Mouse (Mus musculus) heart, embryonic 13.5 days (tissue): ENCODE data around the gene Pxk. TPM values are rescaled to one million over a fixed set of nuclear protein-coding genes. Genes with fewer than 3 reads are reported as not detected.

Experiments used
- ATAC-seq: fragments of 200-750 bp; cut with Nextera tagmentation; 2 replicates; pipeline ENCODE4 v1.8.0; 2017; ENCODE audit warnings: moderate TSS enrichment; ENCODE audit not compliant: insufficient number of reproducible peaks, low FRiP score, low TSS enrichment; ENCODE audit errors: extremely low read depth
- H3K27ac ChIP-seq: fragments of 300-500 bp; sonication (generic); replicated peaks from 2 replicates; pipeline ENCODE4 v1.5.1; 2015; ENCODE audit warnings: moderate library complexity, mild to moderate bottlenecking, inconsistent platforms
- H3K27me3 ChIP-seq: fragments of 300-500 bp; sonication (generic); replicated peaks from 2 replicates; pipeline ENCODE4 v1.6.1; 2015; ENCODE audit warnings: mild to moderate bottlenecking, inconsistent platforms
- H3K36me3 ChIP-seq: fragments of 300-500 bp; sonication (generic); 2 replicates; pipeline ENCODE4 v1.6.1; 2015; ENCODE audit warnings: mild to moderate bottlenecking, inconsistent platforms
- H3K4me1 ChIP-seq: fragments of 300-500 bp; sonication (generic); 2 replicates; pipeline ENCODE4 v1.6.1; 2015; ENCODE audit warnings: inconsistent platforms
- H3K4me2 ChIP-seq: fragments of 300-500 bp; sonication (generic); 2 replicates; pipeline ENCODE4 v1.6.1; 2015; ENCODE audit warnings: inconsistent platforms, mild to moderate bottlenecking, moderate library complexity
- H3K4me3 ChIP-seq: fragments of 300-500 bp; sonication (generic); 2 replicates; pipeline ENCODE4 v1.5.1; 2015; ENCODE audit warnings: moderate library complexity, mild to moderate bottlenecking, inconsistent platforms
- H3K9ac ChIP-seq: fragments of 300-500 bp; sonication (generic); 2 replicates; pipeline ENCODE4 v1.6.1; 2015; ENCODE audit warnings: inconsistent platforms, mild to moderate bottlenecking, moderate library complexity
- H3K9me3 ChIP-seq: fragments of 300-500 bp; sonication (generic); 2 replicates; pipeline ENCODE4 v1.6.1; 2016; ENCODE audit warnings: inconsistent platforms
- WGBS: fragments of 180-500 bp; shearing (Covaris S2); methylation state at CpG from one replicate; pipeline ENCODE4 v1.1.7; 2015; ENCODE audit warnings: mixed read lengths; 5-methylcytosine and 5-hydroxymethylcytosine counted together
- polyA plus RNA-seq: library from polyadenylated mRNA; unstranded; fragments of >200 nt; fragmentation: Nextera tagmentation; extraction: Ambion mirVana; gene quantifications from 2 replicates; pipeline ENCODE4 v1.2.1, GENCODE M21; 2015

Pxk gene
- polyA plus RNA-seq, 1 experiment from 2014 or later: 24.6 TPM

GRCm38 (mm10) chr14:8176251-8176650, 78.2 kb downstream of the Pxk start:
- no peak for ATAC-seq
- H3K9ac ChIP-seq: no peak overlapping the region
- H3K4me2 ChIP-seq: no peak overlapping the region
- peaks cover 11% of the 10 kb centered on the region for H3K4me1 ChIP-seq
- 46% methylated on average over 5 of the region's 5 CpGs for WGBS
- no peaks in the 10 kb centered on the region for H3K9me3 ChIP-seq
- H3K27ac ChIP-seq: no peak overlapping the region
- H3K27me3 ChIP-seq: no peaks in the 10 kb centered on the region
- peaks cover under 1% of the 10 kb centered on the region; the same call in 1 of the 2 replicates for H3K36me3 ChIP-seq
- H3K4me3 ChIP-seq: no peak overlapping the region

GRCm38 (mm10) chr14:8180371-8181035, 82.5 kb downstream of the Pxk start:
- H3K4me2 ChIP-seq: no peak overlapping the region
- no peaks in the 10 kb centered on the region for H3K4me1 ChIP-seq
- H3K36me3 ChIP-seq: no peaks in the 10 kb centered on the region
- H3K27ac ChIP-seq: no peak overlapping the region
- no peak overlapping the region for H3K9ac ChIP-seq
- H3K27me3 ChIP-seq: no peaks in the 10 kb centered on the region
- no peak overlapping the region for H3K4me3 ChIP-seq
- no peaks in the 10 kb centered on the region for H3K9me3 ChIP-seq
- 55% methylated on average over 4 of the region's 4 CpGs for WGBS
- no peak for ATAC-seq

GRCm38 (mm10) chr14:8183330-8183729, 85.3 kb downstream of the Pxk start:
- no peaks in the 10 kb centered on the region for H3K4me1 ChIP-seq
- H3K9me3 ChIP-seq: no peaks in the 10 kb centered on the region
- H3K9ac ChIP-seq: no peak overlapping the region
- no peaks in the 10 kb centered on the region for H3K27me3 ChIP-seq
- no peaks in the 10 kb centered on the region for H3K36me3 ChIP-seq
- no peak for ATAC-seq
- no peak overlapping the region for H3K4me2 ChIP-seq
- no peak overlapping the region for H3K4me3 ChIP-seq
- WGBS: 57% methylated on average over 3 of the region's 3 CpGs
- no peak overlapping the region for H3K27ac ChIP-seq

- no peak for ATAC-seq
- no peaks in the 10 kb centered on the region for H3K9me3 ChIP-seq
- H3K27ac ChIP-seq: no peak overlapping the region
- no peaks in the 10 kb centered on the region for H3K4me1 ChIP-seq
- H3K27me3 ChIP-seq: no peaks in the 10 kb centered on the region
- WGBS: 84% methylated on average over 6 of the region's 6 CpGs
- no peak overlapping the region for H3K9ac ChIP-seq
- H3K36me3 ChIP-seq: no peaks in the 10 kb centered on the region
- no peak overlapping the region for H3K4me2 ChIP-seq
- no peak overlapping the region for H3K4me3 ChIP-seq
Measured at GRCm38 (mm10) chr14:8186278-8187045, 88.5 kb downstream of the Pxk start.

- no peak for ATAC-seq
- no peak overlapping the region for H3K4me3 ChIP-seq
- H3K9me3 ChIP-seq: no peaks in the 10 kb centered on the region
- no peaks in the 10 kb centered on the region for H3K4me1 ChIP-seq
- no peak overlapping the region for H3K4me2 ChIP-seq
- H3K27ac ChIP-seq: no peak overlapping the region
- H3K27me3 ChIP-seq: no peaks in the 10 kb centered on the region
- H3K9ac ChIP-seq: no peak overlapping the region
- WGBS: 82% methylated on average over 3 of the region's 3 CpGs
- H3K36me3 ChIP-seq: no peaks in the 10 kb centered on the region
Measured at GRCm38 (mm10) chr14:8190556-8190955, 92.5 kb downstream of the Pxk start.

GRCm38 (mm10) chr14:8191331-8191965, 93.4 kb downstream of the Pxk start:
- no peak overlapping the region for H3K9ac ChIP-seq
- no peaks in the 10 kb centered on the region for H3K4me1 ChIP-seq
- H3K4me2 ChIP-seq: no peak overlapping the region
- H3K27ac ChIP-seq: no peak overlapping the region
- no peak overlapping the region for H3K4me3 ChIP-seq
- H3K9me3 ChIP-seq: no peaks in the 10 kb centered on the region
- 63% methylated on average over 12 of the region's 12 CpGs for WGBS
- ATAC-seq: no peak
- H3K36me3 ChIP-seq: no peaks in the 10 kb centered on the region
- no peaks in the 10 kb centered on the region for H3K27me3 ChIP-seq

- Histone ChIP-seq H3K4me1 (no peaks in the 10 kb centered on the region), H3K4me3 (no peak overlapping the region), H3K9ac (no peak overlapping the region), H3K4me2 (no peak overlapping the region), H3K36me3 (no peaks in the 10 kb centered on the region), H3K27me3 (no peaks in the 10 kb centered on the region), H3K27ac (no peak overlapping the region), H3K9me3 (no peaks in the 10 kb centered on the region)
- no peak for ATAC-seq
- 78% methylated on average over 6 of the region's 6 CpGs for WGBS
Measured at GRCm38 (mm10) chr14:8192727-8193126, 94.7 kb downstream of the Pxk start.

GRCm38 (mm10) chr14:8200769-8201168, 102.8 kb downstream of the Pxk start:
- no peak overlapping the region for H3K9ac ChIP-seq
- H3K27ac ChIP-seq: no peak overlapping the region
- no peaks in the 10 kb centered on the region for H3K27me3 ChIP-seq
- H3K9me3 ChIP-seq: no peaks in the 10 kb centered on the region
- no peak overlapping the region for H3K4me2 ChIP-seq
- 67% methylated on average over 5 of the region's 5 CpGs for WGBS
- no peaks in the 10 kb centered on the region for H3K36me3 ChIP-seq
- no peak for ATAC-seq
- H3K4me3 ChIP-seq: no peak overlapping the region
- H3K4me1 ChIP-seq: peaks cover 4% of the 10 kb centered on the region

- H3K27me3 ChIP-seq: no peaks in the 10 kb centered on the region
- no peaks in the 10 kb centered on the region for H3K36me3 ChIP-seq
- no peaks in the 10 kb centered on the region for H3K9me3 ChIP-seq
- H3K9ac ChIP-seq: no peak overlapping the region
- H3K4me3 ChIP-seq: no peak overlapping the region
- peaks cover 12% of the 10 kb centered on the region for H3K4me1 ChIP-seq
- no peak for ATAC-seq
- H3K4me2 ChIP-seq: no peak overlapping the region
- WGBS: 80% methylated on average over 3 of the region's 3 CpGs
- H3K27ac ChIP-seq: no peak overlapping the region
Measured at GRCm38 (mm10) chr14:8201715-8202114, 103.7 kb downstream of the Pxk start.

- ATAC-seq: no peak
- H3K36me3 ChIP-seq: no peaks in the 10 kb centered on the region
Measured at GRCm38 (mm10) chr14:8206179-8206910, 108.3 kb downstream of the Pxk start.

GRCm38 (mm10) chr14:8207105-8207504, 109.1 kb downstream of the Pxk start:
- H3K9me3 ChIP-seq: no peaks in the 10 kb centered on the region
- no peak overlapping the region for H3K4me2 ChIP-seq
- H3K36me3 ChIP-seq: no peaks in the 10 kb centered on the region
- H3K27ac ChIP-seq: no peak overlapping the region
- no peak overlapping the region for H3K4me3 ChIP-seq
- WGBS: 51% methylated on average over 5 of the region's 5 CpGs
- H3K4me1 ChIP-seq: peaks cover 20% of the 10 kb centered on the region
- no peak overlapping the region for H3K9ac ChIP-seq
- ATAC-seq: no peak
- no peaks in the 10 kb centered on the region for H3K27me3 ChIP-seq

More at GRCm38 (mm10) chr14:8206179-8206910, 108.3 kb downstream of the Pxk start:
- 32% methylated on average over 9 of the region's 9 CpGs for WGBS
- H3K27ac ChIP-seq: no peak overlapping the region
- H3K9me3 ChIP-seq: no peaks in the 10 kb centered on the region
- no peak overlapping the region for H3K9ac ChIP-seq
- H3K4me3 ChIP-seq: no peak overlapping the region
- peaks cover 20% of the 10 kb centered on the region for H3K4me1 ChIP-seq
- no peak overlapping the region for H3K4me2 ChIP-seq
- no peaks in the 10 kb centered on the region for H3K27me3 ChIP-seq
